Mouse (Mus musculus) myocyte (in vitro differentiated cells): ENCODE measurements around the gene Uap1. TPM values are rescaled to one million over a fixed set of nuclear protein-coding genes. Genes with fewer than 3 reads are reported as not detected.

Experiments
- H3K27me3 ChIP-seq: one replicate; pipeline ENCODE4 v1.6.1; 2011; ENCODE audit not compliant: control insufficient read depth, insufficient read depth, insufficient read length
- H3K36me3 ChIP-seq: one replicate; pipeline ENCODE4 v1.6.1; 2011; ENCODE audit not compliant: control insufficient read depth, insufficient read depth
- H3K4me2 ChIP-seq: one replicate; pipeline ENCODE4 v1.6.1; 2011; ENCODE audit warnings: low read depth, control low read depth
- H3K4me3 ChIP-seq: one replicate; pipeline ENCODE4 v1.5.1; 2011; ENCODE audit warnings: mild to moderate bottlenecking, control low read depth, moderate library complexity
- H3K79me2 ChIP-seq: one replicate; pipeline ENCODE4 v1.6.1; 2011; ENCODE audit not compliant: control insufficient read depth, insufficient read depth
- H3ac ChIP-seq: one replicate; pipeline ENCODE4 v1.6.1; 2011; ENCODE audit not compliant: control insufficient read depth, insufficient read length
- CEBPB ChIP-seq: IDR thresholded peaks from 2 replicates; pipeline ENCODE4 v1.6.1; 2011; ENCODE audit warnings: mild to moderate bottlenecking, moderate library complexity; ENCODE audit not compliant: poor library complexity, insufficient read depth, severe bottlenecking
- E2F4 ChIP-seq: IDR thresholded peaks from one replicate; pipeline ENCODE4 v1.6.1; 2011; ENCODE audit warnings: mild to moderate bottlenecking, control low read depth, moderate library complexity; ENCODE audit not compliant: insufficient read depth
- MAX ChIP-seq: IDR thresholded peaks from one replicate; pipeline ENCODE4 v1.6.1; 2011; ENCODE audit warnings: low read depth, mild to moderate bottlenecking, control low read depth
- MYOD1 ChIP-seq, 3 experiments: IDR thresholded peaks; one replicate each; pipeline ENCODE4 v1.6.1; 2011; ENCODE audit warnings: control low read depth in 2 of 3, low read depth in 2 of 3, mild to moderate bottlenecking in 2 of 3, moderate library complexity in 1 of 3; ENCODE audit not compliant: insufficient read length in 2 of 3, control insufficient read depth in 1 of 3
- MYOG ChIP-seq, 3 experiments: IDR thresholded peaks; one replicate each; pipeline ENCODE4 v1.6.1; 2011; ENCODE audit warnings: control low read depth in 2 of 3, low read depth in 2 of 3, mild to moderate bottlenecking in 2 of 3; ENCODE audit not compliant: insufficient read length in 2 of 3, control insufficient read depth in 1 of 3, insufficient read depth in 1 of 3
- POLR2A ChIP-seq: IDR thresholded peaks from one replicate; pipeline ENCODE4 v1.6.1; 2011; ENCODE audit warnings: low read depth, mild to moderate bottlenecking, control low read depth, moderate library complexity; ENCODE audit not compliant: insufficient read length
- POLR2AphosphoS2 ChIP-seq: IDR thresholded peaks from one replicate; pipeline ENCODE4 v1.6.1; 2011; ENCODE audit warnings: low read depth, control low read depth; ENCODE audit not compliant: insufficient read length
- REST ChIP-seq: IDR thresholded peaks from one replicate; pipeline ENCODE4 v1.6.1; 2011; ENCODE audit warnings: mild to moderate bottlenecking, control low read depth, moderate library complexity; ENCODE audit not compliant: insufficient read depth, insufficient read length
- SRF ChIP-seq: IDR thresholded peaks from one replicate; pipeline ENCODE4 v1.6.1; 2011; ENCODE audit warnings: low read depth; ENCODE audit not compliant: control insufficient read depth, insufficient read length
- TCF12 ChIP-seq: IDR thresholded peaks from one replicate; pipeline ENCODE4 v1.6.1; 2011; ENCODE audit warnings: mild to moderate bottlenecking, control low read depth; ENCODE audit not compliant: poor library complexity, insufficient read depth, severe bottlenecking
- TCF3 ChIP-seq: IDR thresholded peaks from one replicate; pipeline ENCODE4 v1.6.1; 2011; ENCODE audit warnings: low read depth, control low read depth; ENCODE audit not compliant: insufficient read length
- USF1 ChIP-seq: IDR thresholded peaks from one replicate; pipeline ENCODE4 v1.6.1; 2011; ENCODE audit warnings: low read depth, mild to moderate bottlenecking, control low read depth, moderate library complexity
- polyA plus RNA-seq: library from polyadenylated mRNA; unstranded; fragments of >200 nt; fragmentation: generic; extraction: Trizol; gene quantifications from one replicate; pipeline ENCODE4 v1.2.1, GENCODE M21; 2012; ENCODE audit warnings: missing spikeins

The Uap1 gene
- polyA plus RNA-seq, 1 experiment = 16.6 TPM

DNA sequence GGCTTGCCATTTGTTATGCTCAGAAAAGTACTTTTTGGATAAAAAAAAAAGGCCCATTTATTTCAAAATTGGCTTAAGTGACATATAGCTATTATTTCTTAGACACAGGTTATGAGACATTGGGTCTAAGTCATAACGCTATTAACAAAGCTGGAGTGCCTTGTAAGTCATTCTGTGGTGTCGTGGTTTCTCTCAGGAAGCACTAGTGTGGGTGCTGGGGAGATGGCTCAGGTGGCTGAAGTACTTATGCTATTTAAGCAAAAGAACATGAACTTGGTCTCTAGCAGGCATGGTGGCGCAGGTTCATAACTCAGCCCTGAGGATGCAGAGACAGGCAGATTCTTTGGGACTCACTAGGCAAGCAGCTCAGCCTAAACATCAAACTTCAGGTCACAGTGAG is 10.4 kb upstream of the Uap1 start:
- Histone ChIP-seq H3K4me3 (no peak overlapping the region), H3K79me2 (no peaks in the 10 kb centered on the region), H3K36me3 (no peaks in the 10 kb centered on the region), H3ac (no peak overlapping the region), H3K27me3 (no peaks in the 10 kb centered on the region), H3K4me2 (no peak overlapping the region)
- TF ChIP-seq CEBPB (no peak), E2F4 (no peak), MYOG (IDR thresholded peaks at IDR 0.05; ENCODE audit: control insufficient read depth in 1 of 3, insufficient read depth in 1 of 3, insufficient read length in 2 of 3, low read depth in 2 of 3) (no peak), POLR2AphosphoS2 (no peak), REST (no peak), SRF (no peak), TCF3 (no peak), MAX (no peak), MYOD1 (IDR thresholded peaks at IDR 0.05; ENCODE audit: control insufficient read depth in 1 of 3, insufficient read length in 2 of 3, low read depth in 2 of 3) (no peak), POLR2A (no peak), TCF12 (no peak), USF1 (no peak)

DNA sequence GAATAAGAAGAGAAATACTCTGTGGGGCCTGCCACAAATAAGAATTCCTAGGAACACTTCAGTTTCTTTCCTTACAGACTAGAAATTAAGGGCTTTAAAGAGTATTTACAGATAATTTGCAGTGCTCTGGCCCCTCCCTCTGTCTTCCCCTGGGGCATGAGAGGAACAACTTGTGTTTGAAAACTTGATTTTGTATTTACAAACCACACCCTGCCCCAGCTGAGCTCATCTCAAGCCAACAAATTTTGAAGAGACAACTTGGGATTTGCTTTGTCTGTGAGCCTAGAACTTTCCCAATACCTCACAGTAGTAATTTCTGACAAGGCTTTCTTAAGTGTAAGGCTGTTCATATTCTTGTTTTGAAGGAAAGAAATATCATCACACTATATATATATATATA is 7.9 kb upstream of the Uap1 start:
- Histone ChIP-seq H3K27me3 (no peaks in the 10 kb centered on the region), H3K4me3 (no peak overlapping the region), H3ac (no peak overlapping the region), H3K36me3 (no peaks in the 10 kb centered on the region), H3K4me2 (no peak overlapping the region), H3K79me2 (no peaks in the 10 kb centered on the region)
- no peak for TF ChIP-seq SRF
- TF ChIP-seq POLR2A = no peak
- TF ChIP-seq MYOG (IDR thresholded peaks at IDR 0.05; ENCODE audit: control insufficient read depth in 1 of 3, insufficient read depth in 1 of 3, insufficient read length in 2 of 3, low read depth in 2 of 3) = no peak
- TF ChIP-seq MYOD1 (IDR thresholded peaks at IDR 0.05; ENCODE audit: control insufficient read depth in 1 of 3, insufficient read length in 2 of 3, low read depth in 2 of 3) = no peak

DNA sequence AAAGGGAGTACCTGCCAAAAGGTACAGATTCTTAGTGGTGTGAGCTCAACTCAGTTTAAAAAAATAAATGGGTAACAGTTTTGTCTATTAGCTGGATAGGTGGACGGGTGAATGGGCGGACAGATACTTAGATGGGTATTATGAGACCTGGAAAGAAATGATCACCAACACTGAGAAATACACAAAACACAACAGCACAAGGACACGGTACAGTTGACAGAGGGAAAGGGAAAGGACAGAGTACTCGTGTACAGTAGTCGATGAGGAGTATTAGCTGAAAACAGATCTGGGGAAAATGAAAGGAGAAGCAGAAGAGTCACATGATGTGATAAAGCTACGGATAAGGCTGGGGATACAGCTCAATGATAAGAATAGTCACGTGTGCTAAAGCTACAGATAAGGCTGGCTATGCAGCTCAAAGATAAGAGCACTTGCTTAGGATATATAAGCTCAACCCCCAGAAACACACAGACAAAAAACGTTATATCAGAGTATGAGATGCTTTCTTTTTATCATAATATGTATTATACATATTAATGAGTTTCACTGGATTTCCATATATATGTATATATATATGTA is 2.0 kb upstream of the Uap1 start:
- TF ChIP-seq MYOG (IDR thresholded peaks at IDR 0.05; ENCODE audit: control insufficient read depth in 1 of 3, insufficient read depth in 1 of 3, insufficient read length in 2 of 3, low read depth in 2 of 3) (no peak), MAX (no peak), POLR2AphosphoS2 (no peak), REST (no peak), MYOD1 (IDR thresholded peaks at IDR 0.05; ENCODE audit: control insufficient read depth in 1 of 3, insufficient read length in 2 of 3, low read depth in 2 of 3) (no peak), TCF12 (no peak)

DNA sequence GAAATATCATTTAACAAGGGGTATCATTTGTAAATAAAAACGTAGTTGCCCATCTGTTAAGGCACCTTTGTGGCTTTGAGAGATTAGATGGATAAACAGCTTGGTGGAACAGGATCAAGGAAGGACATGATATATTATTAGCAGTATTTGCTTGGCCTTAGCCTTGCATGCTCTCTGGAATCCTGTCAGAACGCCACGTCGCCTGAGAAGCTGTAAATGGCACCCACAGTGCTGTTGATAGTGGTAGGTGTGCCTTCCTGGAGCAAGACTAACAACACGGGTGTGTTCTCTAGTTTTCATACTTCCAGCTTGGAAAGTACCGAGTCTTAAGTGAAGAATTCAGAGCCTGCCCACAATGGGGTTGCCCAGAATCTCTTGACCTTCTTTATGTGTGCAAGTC is 1.1 kb upstream of the Uap1 start:
- TF ChIP-seq E2F4 (no peak), USF1 (no peak), SRF (no peak), MYOG (IDR thresholded peaks at IDR 0.05; ENCODE audit: control insufficient read depth in 1 of 3, insufficient read depth in 1 of 3, insufficient read length in 2 of 3, low read depth in 2 of 3) (no peak), POLR2AphosphoS2 (no peak), CEBPB (no peak), TCF3 (no peak), REST (no peak), POLR2A (no peak), MYOD1 (IDR thresholded peaks at IDR 0.05; ENCODE audit: control insufficient read depth in 1 of 3, insufficient read length in 2 of 3, low read depth in 2 of 3) (no peak), MAX (no peak), TCF12 (no peak)
- no peaks in the 10 kb centered on the region for H3K36me3 ChIP-seq
- peaks cover 16% of the 10 kb centered on the region for H3K79me2 ChIP-seq
- H3K4me3 ChIP-seq = peak overlapping the region; percentile 59
- peak overlapping the region; percentile 19 for H3K4me2 ChIP-seq
- H3ac ChIP-seq = no peak overlapping the region
- H3K27me3 ChIP-seq = no peaks in the 10 kb centered on the region

More for the DNA sequence above, 2.0 kb upstream of the Uap1 start:
- H3K79me2 ChIP-seq = peaks cover 16% of the 10 kb centered on the region
- H3K4me2 ChIP-seq = no peak overlapping the region
- H3K27me3 ChIP-seq = no peaks in the 10 kb centered on the region
- H3K4me3 ChIP-seq = no peak overlapping the region
- no peaks in the 10 kb centered on the region for H3K36me3 ChIP-seq
- H3ac ChIP-seq = no peak overlapping the region

DNA sequence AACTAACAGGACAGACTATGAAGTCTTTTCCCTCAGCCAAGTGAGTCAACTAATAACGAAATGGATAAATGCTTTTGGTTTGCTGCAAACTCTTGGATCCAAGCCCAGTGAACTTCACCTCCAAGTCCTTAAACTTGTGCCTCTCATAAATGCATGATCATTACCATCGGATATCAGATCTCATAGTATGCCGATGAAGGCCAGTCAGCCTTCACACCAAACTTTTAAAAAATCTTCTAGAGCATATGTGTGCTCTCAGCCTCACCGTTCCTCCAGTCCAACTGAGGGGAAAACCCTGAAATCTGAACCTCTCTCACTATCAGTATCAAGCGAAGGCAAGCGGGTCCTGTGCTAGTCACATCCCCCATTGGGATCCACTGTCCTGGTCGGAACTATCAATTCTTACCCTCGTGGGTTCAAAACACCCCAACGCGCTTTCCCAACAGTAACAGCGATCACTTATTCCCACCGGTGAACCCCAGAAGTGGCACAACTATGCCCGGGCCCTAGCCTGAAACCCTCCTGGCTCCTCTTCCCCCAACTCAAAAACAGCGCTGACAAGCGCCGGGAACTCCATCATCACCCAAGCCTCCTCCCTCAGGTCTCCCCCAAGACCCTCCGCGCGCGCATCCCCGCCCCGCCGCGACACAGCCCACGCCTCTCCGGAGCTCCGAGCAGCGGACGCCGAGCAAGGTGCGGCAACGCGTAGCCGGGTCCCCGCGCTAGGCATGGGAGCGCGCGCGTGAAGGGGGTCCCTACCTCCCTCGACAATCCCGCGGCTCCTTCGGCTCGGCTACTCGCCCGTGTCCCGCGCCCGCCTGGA is 555 bp downstream of the Uap1 start:
- TF ChIP-seq MYOD1 (IDR thresholded peaks at IDR 0.05; ENCODE audit: control insufficient read depth in 1 of 3, insufficient read length in 2 of 3, low read depth in 2 of 3) (peak in 1 of 3 experiments; percentile 12), MYOG (IDR thresholded peaks at IDR 0.05; ENCODE audit: control insufficient read depth in 1 of 3, insufficient read depth in 1 of 3, insufficient read length in 2 of 3, low read depth in 2 of 3) (no peak), USF1 (no peak)

More for the DNA sequence above, 555 bp downstream of the Uap1 start:
- Histone ChIP-seq H3K79me2 (peaks cover 28% of the 10 kb centered on the region), H3ac (peak overlapping the region; percentile 53), H3K36me3 (no peaks in the 10 kb centered on the region), H3K4me3 (peak overlapping the region; percentile 59), H3K27me3 (no peaks in the 10 kb centered on the region), H3K4me2 (peak overlapping the region; percentile 93)
